Mouse (Mus musculus) sigmoid colon, adult 10 weeks (tissue): ENCODE results near the gene Gm4869. TPM values are rescaled to one million over a fixed set of nuclear protein-coding genes. Genes with fewer than 3 reads are reported as not detected.

ENCODE experiments used
- polyA plus RNA-seq: library from polyadenylated mRNA; stranded (reverse); fragments of 350-450 nt; fragmentation: Illumina TruSeq; extraction: RNeasy Lipid Tissue Mini Kit (QIAGEN cat#74804); gene quantifications from one replicate; pipeline ENCODE4 v1.2.3, GENCODE M21; 2014; ENCODE audit warnings: low read depth, low replicate concordance

Gm4869 gene
- not detected for polyA plus RNA-seq

DNA sequence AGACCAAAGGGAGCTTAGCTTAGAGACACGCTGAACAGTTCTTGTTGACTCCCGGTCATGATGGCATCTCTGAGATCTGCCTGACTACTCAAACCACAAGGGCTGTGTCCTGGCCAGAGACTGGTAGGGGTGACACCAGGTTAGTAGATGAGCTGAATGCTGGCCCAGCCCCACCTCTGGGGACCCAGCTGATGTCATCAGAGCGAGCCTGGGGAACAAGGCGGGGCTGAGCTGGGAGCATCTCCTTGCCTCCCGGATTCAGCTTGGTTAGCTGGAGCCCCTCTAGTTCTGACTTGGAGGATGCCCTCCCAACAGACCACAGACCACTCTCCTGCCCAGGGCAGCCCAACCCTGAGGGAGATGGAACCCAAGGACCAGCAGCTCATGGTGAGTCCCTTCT is at the start of gene Gm4869:
Gene Gm4869 (plus strand): TSS at position 301 of the 400 bp plus-strand sequence.

DNA sequence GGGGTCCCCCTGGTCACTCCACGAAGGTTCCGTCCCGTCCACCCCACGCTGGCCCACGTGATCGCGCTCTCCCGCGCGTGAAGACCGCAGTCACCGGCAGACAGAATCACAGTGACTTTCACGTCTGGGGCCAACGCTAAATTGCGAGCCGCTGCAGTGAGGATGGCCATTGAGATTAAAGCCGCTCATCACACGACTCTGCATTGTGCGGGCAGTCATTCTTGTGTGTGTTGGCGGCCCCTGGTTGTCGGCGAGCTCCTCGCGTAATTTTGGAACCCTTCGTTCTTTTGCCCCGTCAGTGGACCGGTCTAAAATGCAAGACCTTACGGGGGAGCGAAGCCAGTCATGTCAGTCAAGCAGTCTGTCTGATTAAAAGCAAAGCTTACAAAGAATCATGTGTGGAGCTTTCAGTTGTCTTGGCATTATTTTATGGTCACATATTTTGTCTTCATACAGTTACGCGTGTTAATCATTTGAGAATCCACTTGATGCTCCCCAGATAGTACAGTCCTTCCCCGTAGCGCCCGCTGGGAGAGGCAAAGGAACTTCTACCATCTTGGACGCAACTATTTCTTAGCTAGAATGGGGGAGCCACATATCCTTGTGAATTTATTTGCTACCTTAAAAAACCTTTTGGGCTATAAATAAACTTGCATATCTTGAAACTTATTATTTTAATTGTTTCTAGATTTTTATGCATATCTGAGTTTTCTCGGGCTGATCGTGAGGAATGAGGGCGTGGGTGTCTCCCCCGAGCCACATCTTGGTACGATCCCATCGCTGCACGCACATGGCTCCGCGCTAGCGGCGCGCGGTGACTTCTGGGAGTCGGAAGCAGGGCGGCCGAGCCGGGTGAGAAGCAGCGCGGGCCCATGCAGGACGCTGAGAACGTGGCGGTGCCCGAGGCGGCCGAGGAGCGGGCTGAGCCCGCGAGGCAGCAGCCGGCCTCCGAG is 26.7 kb upstream of the Gm4869 start, which contains the start of gene Eif3b:
Gene Eif3b (plus strand): TSS at position 840 of the 953 bp plus-strand sequence.

DNA sequence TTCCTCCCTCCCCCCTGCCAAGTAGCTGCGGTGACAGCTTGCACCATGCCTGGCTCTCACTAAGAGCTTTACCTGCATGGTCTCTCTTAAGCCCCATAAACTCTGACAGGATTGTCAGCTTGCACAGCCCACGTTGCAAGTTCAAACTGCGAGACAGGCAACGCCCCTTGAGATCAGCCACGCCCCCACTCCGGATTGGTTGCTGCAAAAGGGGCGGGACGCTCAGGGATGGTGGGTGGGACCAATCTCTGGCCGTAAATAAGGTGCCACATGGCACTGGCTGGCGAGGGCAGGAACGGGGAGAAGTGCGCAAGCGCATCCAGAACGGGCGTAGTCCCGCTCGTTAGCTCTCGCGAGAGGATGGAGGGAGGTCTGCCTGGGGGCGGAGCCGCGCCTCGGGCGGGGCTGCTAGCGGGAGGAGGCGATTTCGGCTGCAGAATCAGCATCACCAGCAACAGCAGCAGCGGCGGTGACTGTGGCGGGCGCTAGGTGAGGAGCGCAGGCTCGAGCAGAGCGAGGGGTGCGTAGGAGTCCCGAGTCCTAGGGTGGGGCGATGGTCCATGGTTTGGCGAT is 59.8 kb downstream of the Gm4869 start, which contains the start of gene Chst12:
Gene Chst12 (plus strand): TSS at position 343 of the 573 bp plus-strand sequence.

Other genes starting within 250 kb of the Gm4869 start
- gene Mad1l1, start 124.1 kb upstream of the Gm4869 start, polyA plus RNA-seq, result not detected
- 1.5 TPM for gene Nudt1, start 124.0 kb upstream of the Gm4869 start, polyA plus RNA-seq
- 0.73 TPM for gene Mrm2, start 113.7 kb upstream of the Gm4869 start, polyA plus RNA-seq
- gene Snx8, start 56.4 kb upstream of the Gm4869 start, polyA plus RNA-seq, result not detected
- gene Eif3b, start 26.3 kb upstream of the Gm4869 start, polyA plus RNA-seq, result 24.6 TPM
- 0.66 TPM for gene Chst12, start 59.9 kb downstream of the Gm4869 start, polyA plus RNA-seq
- not detected for gene Grifin, start 119.4 kb downstream of the Gm4869 start, polyA plus RNA-seq
- 0.98 TPM for gene Lfng, start 161.7 kb downstream of the Gm4869 start, polyA plus RNA-seq
- gene Ttyh3, start 203.4 kb downstream of the Gm4869 start, polyA plus RNA-seq, result 2.7 TPM